Mouse (Mus musculus): ENCODE results near the gene Nrxn1. TPM values are rescaled to one million over a fixed set of nuclear protein-coding genes. Genes with fewer than 3 reads are reported as not detected.

Gene Nrxn1
- polyA plus RNA-seq, 1 experiment from 2014 or later = 1.2 TPM

DNA sequence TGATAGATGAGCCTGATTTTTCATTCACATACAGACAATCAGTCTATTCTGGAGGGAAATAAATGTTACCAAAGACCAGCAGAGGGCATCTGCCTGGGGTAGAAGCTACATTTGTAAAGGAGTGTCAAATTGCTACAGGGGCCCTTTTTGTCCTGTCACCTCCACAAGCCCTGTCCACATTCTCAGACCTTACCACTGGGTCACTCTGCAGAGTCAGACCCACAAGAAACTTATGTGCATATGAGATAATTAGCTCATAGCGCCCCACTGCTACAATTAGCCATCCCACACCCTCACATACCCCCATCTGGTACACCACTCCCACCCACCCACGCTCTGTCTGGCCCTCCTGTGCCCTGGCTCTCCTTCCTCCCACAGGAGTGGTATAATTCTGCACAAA is 640.1 kb downstream of the Nrxn1 start:
- Histone ChIP-seq H3K36me3 (ENCODE audit: control insufficient read depth, insufficient read depth) (no peaks in the 10 kb centered on the region), H3K4me2 (ENCODE audit: low read depth, low read length) (no peak overlapping the region), H3K9me3 (replicated peaks; ENCODE audit: control insufficient read depth, low read length) (no peaks in the 10 kb centered on the region), H3K27ac (ENCODE audit: low read length) (no peak overlapping the region), H3K4me1 (ENCODE audit: control insufficient read depth, insufficient read depth, low read length) (0 out of 2 replicates have a peak, but pooled peaks cover 7% of the 10 kb centered on the region), H3K9ac (ENCODE audit: low read length) (no peak overlapping the region), H3K4me3 (ENCODE audit: low read length) (no peak overlapping the region), H3K27me3 (ENCODE audit: control insufficient read depth, insufficient read depth, low read length) (peaks cover 33% of the 10 kb centered on the region)
- WGBS = 55% methylated on average over 2 of the region's 2 CpGs
- no peak for ATAC-seq (replicated peaks; ENCODE audit: extremely low read depth, insufficient read depth, low FRiP score)

DNA sequence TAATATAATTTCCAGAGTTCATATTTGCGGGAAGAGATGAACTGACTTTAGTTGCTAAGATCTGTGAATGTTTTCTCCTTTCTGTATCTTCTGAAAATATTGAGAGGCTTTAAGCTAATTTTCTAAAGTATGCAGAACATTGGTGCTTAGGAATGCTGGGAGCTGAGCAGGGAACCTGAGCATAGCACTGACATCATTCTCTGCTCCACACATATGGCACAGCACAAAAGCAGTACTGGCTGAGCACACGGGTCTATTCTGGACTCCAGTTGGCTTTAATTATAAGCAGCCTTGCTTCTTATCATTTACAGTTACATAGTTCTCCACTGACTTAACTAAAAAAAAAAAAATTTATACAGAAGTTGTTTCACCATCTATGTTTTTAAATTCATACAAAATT is 641.5 kb downstream of the Nrxn1 start:
- no peaks in the 10 kb centered on the region for H3K36me3 ChIP-seq (ENCODE audit: control insufficient read depth, insufficient read depth)
- peaks cover 29% of the 10 kb centered on the region for H3K27me3 ChIP-seq (ENCODE audit: control insufficient read depth, insufficient read depth, low read length)
- WGBS = 57% methylated on average over 2 of the region's 2 CpGs
- no peak overlapping the region for H3K9ac ChIP-seq (ENCODE audit: low read length)
- H3K9me3 ChIP-seq (replicated peaks; ENCODE audit: control insufficient read depth, low read length) = no peaks in the 10 kb centered on the region
- 0 out of 2 replicates have a peak, but pooled peaks cover 7% of the 10 kb centered on the region for H3K4me1 ChIP-seq (ENCODE audit: control insufficient read depth, insufficient read depth, low read length)
- no peak for ATAC-seq (replicated peaks; ENCODE audit: extremely low read depth, insufficient read depth, low FRiP score)
- no peak overlapping the region for H3K4me3 ChIP-seq (ENCODE audit: low read length)
- no peak overlapping the region for H3K4me2 ChIP-seq (ENCODE audit: low read depth, low read length)
- no peak overlapping the region for H3K27ac ChIP-seq (ENCODE audit: low read length)

DNA sequence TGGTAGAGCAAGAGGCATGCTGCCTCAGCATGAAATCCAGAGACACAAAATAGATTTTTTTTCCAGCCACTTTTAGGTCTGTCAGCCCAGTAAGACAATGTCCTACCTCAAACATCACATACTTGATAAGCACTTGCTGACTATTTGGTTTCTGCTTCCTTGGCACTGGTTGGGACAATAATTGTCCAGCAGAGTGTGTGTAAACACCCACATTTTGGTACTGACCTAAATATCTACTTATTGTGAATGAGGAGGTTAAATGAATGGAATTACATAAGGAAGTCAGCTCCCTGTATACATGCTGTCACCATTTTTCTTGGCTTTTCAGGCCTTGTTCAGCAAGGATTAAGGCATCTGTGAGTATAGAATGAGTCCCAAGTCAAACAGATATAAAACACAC is 649.8 kb downstream of the Nrxn1 start:
- Histone ChIP-seq H3K36me3 (ENCODE audit: control insufficient read depth, insufficient read depth) (no peaks in the 10 kb centered on the region), H3K27ac (ENCODE audit: low read length) (no peak overlapping the region), H3K27me3 (ENCODE audit: control insufficient read depth, insufficient read depth, low read length) (no peaks in the 10 kb centered on the region), H3K4me1 (ENCODE audit: control insufficient read depth, insufficient read depth, low read length) (no peaks in the 10 kb centered on the region), H3K9ac (ENCODE audit: low read length) (no peak overlapping the region), H3K4me2 (ENCODE audit: low read depth, low read length) (no peak overlapping the region), H3K9me3 (replicated peaks; ENCODE audit: control insufficient read depth, low read length) (no peaks in the 10 kb centered on the region), H3K4me3 (ENCODE audit: low read length) (no peak overlapping the region)
- ATAC-seq (replicated peaks; ENCODE audit: extremely low read depth, insufficient read depth, low FRiP score) = no peak

DNA sequence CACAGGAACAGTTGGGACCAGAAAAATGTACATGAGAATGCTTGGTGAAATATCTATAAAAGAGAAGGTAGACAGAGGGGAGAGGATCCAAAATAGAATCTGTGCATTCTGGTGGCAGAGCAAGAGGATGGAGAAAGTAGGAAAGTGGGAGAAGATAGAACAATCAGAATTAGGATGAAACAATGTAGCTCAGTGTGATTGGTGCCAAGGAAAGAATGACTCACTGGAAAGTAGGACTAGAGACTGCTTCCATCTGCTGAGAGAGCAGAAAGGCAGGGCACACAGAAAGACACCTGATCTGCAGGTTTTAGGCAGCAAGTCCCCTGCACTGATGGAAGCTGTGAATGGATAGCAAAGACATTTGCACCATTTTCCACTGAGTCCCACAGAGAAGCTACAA is 657.0 kb downstream of the Nrxn1 start:
- no peak for ATAC-seq (replicated peaks; ENCODE audit: extremely low read depth, insufficient read depth, low FRiP score)
- no peak overlapping the region for H3K4me3 ChIP-seq (ENCODE audit: low read length)
- H3K9me3 ChIP-seq (replicated peaks; ENCODE audit: control insufficient read depth, low read length) = no peaks in the 10 kb centered on the region
- H3K4me1 ChIP-seq (ENCODE audit: control insufficient read depth, insufficient read depth, low read length) = no peaks in the 10 kb centered on the region
- no peak overlapping the region for H3K9ac ChIP-seq (ENCODE audit: low read length)
- no peaks in the 10 kb centered on the region for H3K27me3 ChIP-seq (ENCODE audit: control insufficient read depth, insufficient read depth, low read length)
- H3K4me2 ChIP-seq (ENCODE audit: low read depth, low read length) = no peak overlapping the region
- no peak overlapping the region for H3K27ac ChIP-seq (ENCODE audit: low read length)
- no peaks in the 10 kb centered on the region for H3K36me3 ChIP-seq (ENCODE audit: control insufficient read depth, insufficient read depth)

DNA sequence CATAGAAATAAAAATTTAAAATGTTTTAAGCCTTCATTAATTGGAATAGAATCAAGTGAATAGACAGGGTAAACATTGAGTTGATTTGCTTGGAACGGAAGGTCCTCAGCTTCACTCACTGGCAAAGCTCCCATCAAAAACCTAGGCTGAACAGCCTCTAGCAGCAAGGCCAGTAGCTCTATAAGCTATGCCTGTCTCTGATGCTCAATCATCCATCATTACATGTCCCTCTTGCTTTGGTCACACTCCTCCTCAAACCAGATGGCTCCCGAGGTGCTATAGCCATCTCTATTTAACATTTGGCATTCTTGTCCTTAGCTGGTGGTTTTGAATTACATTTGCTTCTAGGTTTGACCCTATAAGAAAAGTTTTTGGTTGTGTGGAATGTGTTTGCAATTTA is 657.5 kb downstream of the Nrxn1 start:
- no peak overlapping the region for H3K4me3 ChIP-seq (ENCODE audit: low read length)
- no peak overlapping the region for H3K9ac ChIP-seq (ENCODE audit: low read length)
- no peaks in the 10 kb centered on the region for H3K36me3 ChIP-seq (ENCODE audit: control insufficient read depth, insufficient read depth)
- H3K9me3 ChIP-seq (replicated peaks; ENCODE audit: control insufficient read depth, low read length) = no peaks in the 10 kb centered on the region
- H3K27ac ChIP-seq (ENCODE audit: low read length) = no peak overlapping the region
- H3K4me1 ChIP-seq (ENCODE audit: control insufficient read depth, insufficient read depth, low read length) = no peaks in the 10 kb centered on the region
- ATAC-seq (replicated peaks; ENCODE audit: extremely low read depth, insufficient read depth, low FRiP score) = no peak
- no peaks in the 10 kb centered on the region for H3K27me3 ChIP-seq (ENCODE audit: control insufficient read depth, insufficient read depth, low read length)
- WGBS = 74% methylated on average over 2 of the region's 2 CpGs
- H3K4me2 ChIP-seq (ENCODE audit: low read depth, low read length) = no peak overlapping the region

DNA sequence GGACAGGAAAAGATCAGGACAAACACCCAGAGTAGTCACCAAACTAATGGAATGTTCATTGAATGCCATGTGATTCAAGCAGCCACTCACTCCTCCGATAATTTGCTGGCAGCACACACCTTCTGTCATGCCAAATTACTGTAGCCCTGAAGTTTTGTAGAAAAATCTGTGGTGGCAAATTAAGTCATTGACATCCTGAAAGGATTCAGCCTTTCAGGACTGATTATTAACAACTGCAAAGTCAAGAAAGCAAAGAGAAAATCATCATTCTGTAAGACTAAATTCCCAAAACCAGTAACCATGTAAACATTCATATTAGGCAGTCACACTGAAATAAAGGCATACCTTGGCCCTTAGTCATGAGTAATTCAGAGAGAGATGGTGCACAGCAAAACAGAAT is 662.7 kb downstream of the Nrxn1 start:
- Histone ChIP-seq H3K9ac (ENCODE audit: low read length) (no peak overlapping the region), H3K36me3 (ENCODE audit: control insufficient read depth, insufficient read depth) (no peaks in the 10 kb centered on the region), H3K4me2 (ENCODE audit: low read depth, low read length) (no peak overlapping the region), H3K4me1 (ENCODE audit: control insufficient read depth, insufficient read depth, low read length) (no peaks in the 10 kb centered on the region), H3K27ac (ENCODE audit: low read length) (no peak overlapping the region), H3K27me3 (ENCODE audit: control insufficient read depth, insufficient read depth, low read length) (no peaks in the 10 kb centered on the region), H3K4me3 (ENCODE audit: low read length) (no peak overlapping the region), H3K9me3 (replicated peaks; ENCODE audit: control insufficient read depth, low read length) (no peaks in the 10 kb centered on the region)
- ATAC-seq (replicated peaks; ENCODE audit: extremely low read depth, insufficient read depth, low FRiP score) = no peak
- 70% methylated on average over 1 of the region's 1 CpGs for WGBS

DNA sequence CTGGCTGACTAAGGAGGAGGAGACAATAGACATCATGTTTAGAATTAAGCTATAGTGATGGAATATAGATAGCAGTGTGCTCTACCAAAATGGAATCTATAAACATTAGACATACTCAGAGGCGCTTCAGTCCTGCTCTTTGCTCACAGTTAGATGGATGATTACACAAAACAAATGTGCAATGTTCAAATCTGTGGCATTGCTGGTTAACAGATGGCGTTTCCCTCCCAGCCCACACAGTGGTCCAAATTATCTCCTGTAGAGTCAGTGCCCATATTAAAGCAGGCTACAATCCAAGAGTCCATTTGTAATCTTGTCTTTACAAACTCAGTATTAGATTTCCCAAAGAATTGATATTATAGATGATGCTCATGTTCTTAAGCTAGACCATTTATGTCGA is 666.9 kb downstream of the Nrxn1 start:
- no peak overlapping the region for H3K4me3 ChIP-seq (ENCODE audit: low read length)
- no peaks in the 10 kb centered on the region for H3K4me1 ChIP-seq (ENCODE audit: control insufficient read depth, insufficient read depth, low read length)
- no peak for ATAC-seq (replicated peaks; ENCODE audit: extremely low read depth, insufficient read depth, low FRiP score)
- H3K27me3 ChIP-seq (ENCODE audit: control insufficient read depth, insufficient read depth, low read length) = no peaks in the 10 kb centered on the region
- whole genome bisulfite sequencing = 79% methylated on average over 3 of the region's 3 CpGs
- no peak overlapping the region for H3K9ac ChIP-seq (ENCODE audit: low read length)
- no peak overlapping the region for H3K4me2 ChIP-seq (ENCODE audit: low read depth, low read length)
- no peak overlapping the region for H3K27ac ChIP-seq (ENCODE audit: low read length)
- H3K9me3 ChIP-seq (replicated peaks; ENCODE audit: control insufficient read depth, low read length) = no peaks in the 10 kb centered on the region
- no peaks in the 10 kb centered on the region for H3K36me3 ChIP-seq (ENCODE audit: control insufficient read depth, insufficient read depth)

DNA sequence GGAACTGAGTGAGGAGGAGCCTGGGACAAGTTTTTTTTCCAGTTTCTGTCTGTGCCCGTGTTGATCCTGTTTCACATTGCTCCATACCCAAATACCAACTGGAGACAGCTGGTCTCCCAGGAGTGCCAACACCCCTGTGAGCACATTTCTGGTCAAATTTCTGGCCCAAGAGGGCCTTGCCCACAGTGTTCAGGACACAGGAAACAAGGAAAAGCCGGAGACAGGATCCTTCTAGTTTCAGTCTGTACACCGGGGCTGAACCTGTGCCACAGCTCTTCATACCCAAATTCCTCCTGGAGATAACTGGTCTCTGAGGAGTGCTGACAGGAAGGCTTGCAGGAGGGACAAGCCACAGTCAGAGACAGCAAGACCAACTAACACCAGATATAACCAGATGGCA is 670.3 kb downstream of the Nrxn1 start:
- Histone ChIP-seq H3K9me3 (replicated peaks; ENCODE audit: control insufficient read depth, low read length) (no peaks in the 10 kb centered on the region), H3K27ac (ENCODE audit: low read length) (no peak overlapping the region), H3K9ac (ENCODE audit: low read length) (no peak overlapping the region), H3K27me3 (ENCODE audit: control insufficient read depth, insufficient read depth, low read length) (no peaks in the 10 kb centered on the region), H3K4me3 (ENCODE audit: low read length) (no peak overlapping the region), H3K36me3 (ENCODE audit: control insufficient read depth, insufficient read depth) (no peaks in the 10 kb centered on the region), H3K4me1 (ENCODE audit: control insufficient read depth, insufficient read depth, low read length) (no peaks in the 10 kb centered on the region), H3K4me2 (ENCODE audit: low read depth, low read length) (no peak overlapping the region)
- WGBS = 51% methylated on average over 3 of the region's 3 CpGs
- no peak for ATAC-seq (replicated peaks; ENCODE audit: extremely low read depth, insufficient read depth, low FRiP score)

DNA sequence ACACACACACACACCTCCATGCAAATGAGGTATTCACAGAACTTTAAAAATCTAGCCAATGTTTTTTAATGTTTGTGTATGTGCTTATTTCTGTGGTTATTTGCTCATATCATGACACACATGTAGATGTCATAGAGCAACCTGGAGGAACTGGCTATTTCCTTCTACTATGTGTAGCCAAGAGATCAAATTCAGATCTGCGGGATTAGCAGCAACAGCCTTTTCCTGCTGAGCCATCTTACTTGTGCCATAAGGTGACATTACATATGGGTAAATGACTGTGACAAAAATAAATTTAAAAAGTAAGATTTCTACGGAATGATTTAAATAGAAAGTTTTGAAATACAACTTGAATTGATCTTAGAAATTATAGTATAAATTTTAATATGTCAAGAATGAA is 672.1 kb downstream of the Nrxn1 start:
- Histone ChIP-seq H3K4me1 (ENCODE audit: control insufficient read depth, insufficient read depth, low read length) (no peaks in the 10 kb centered on the region), H3K9ac (ENCODE audit: low read length) (no peak overlapping the region), H3K36me3 (ENCODE audit: control insufficient read depth, insufficient read depth) (no peaks in the 10 kb centered on the region), H3K27me3 (ENCODE audit: control insufficient read depth, insufficient read depth, low read length) (no peaks in the 10 kb centered on the region), H3K9me3 (replicated peaks; ENCODE audit: control insufficient read depth, low read length) (no peaks in the 10 kb centered on the region), H3K4me2 (ENCODE audit: low read depth, low read length) (no peak overlapping the region), H3K4me3 (ENCODE audit: low read length) (no peak overlapping the region), H3K27ac (ENCODE audit: low read length) (no peak overlapping the region)
- ATAC-seq (replicated peaks; ENCODE audit: extremely low read depth, insufficient read depth, low FRiP score) = no peak
- 80% methylated on average over 2 of the region's 2 CpGs for WGBS

DNA sequence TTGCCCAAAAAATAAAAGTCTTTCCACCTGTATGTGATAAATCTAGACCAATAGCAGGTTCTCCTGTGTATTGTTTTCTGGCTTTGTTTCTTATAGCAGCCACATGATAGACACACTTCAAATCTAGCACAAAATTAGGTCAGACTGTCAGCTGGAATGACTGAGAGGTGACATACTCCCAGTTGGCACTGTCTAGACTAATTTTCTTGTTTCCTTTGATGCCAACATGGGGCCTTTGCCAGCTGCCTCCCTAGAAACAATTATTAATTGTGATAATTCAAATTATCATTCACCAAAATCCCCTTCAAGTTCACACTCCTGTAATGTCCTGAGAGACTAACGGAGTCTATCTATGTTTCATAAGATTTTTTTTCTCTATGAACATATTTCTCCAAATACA is 673.3 kb downstream of the Nrxn1 start:
- Histone ChIP-seq H3K27me3 (ENCODE audit: control insufficient read depth, insufficient read depth, low read length) (no peaks in the 10 kb centered on the region), H3K9ac (ENCODE audit: low read length) (no peak overlapping the region), H3K4me2 (ENCODE audit: low read depth, low read length) (no peak overlapping the region), H3K4me3 (ENCODE audit: low read length) (no peak overlapping the region), H3K9me3 (replicated peaks; ENCODE audit: control insufficient read depth, low read length) (no peaks in the 10 kb centered on the region), H3K27ac (ENCODE audit: low read length) (no peak overlapping the region), H3K36me3 (ENCODE audit: control insufficient read depth, insufficient read depth) (no peaks in the 10 kb centered on the region), H3K4me1 (ENCODE audit: control insufficient read depth, insufficient read depth, low read length) (no peaks in the 10 kb centered on the region)
- no peak for ATAC-seq (replicated peaks; ENCODE audit: extremely low read depth, insufficient read depth, low FRiP score)
- 80% methylated on average over 1 of the region's 1 CpGs for WGBS
